Mouse (Mus musculus) brain, embryonic 18.5 days (tissue): ENCODE measurements around the gene Zfp605.
"Not testable (repeated sequence)": the region's sequence is repeated elsewhere in the genome, so short reads cannot be mapped to it uniquely, and the experiment has no call there.

ENCODE experiments used
- DNase-seq: peaks from one replicate; pipeline ENCODE4 v3.0.0-alpha.2; 2012; ENCODE audit warnings: low read depth, low spot score

Gene Zfp605

DNA sequence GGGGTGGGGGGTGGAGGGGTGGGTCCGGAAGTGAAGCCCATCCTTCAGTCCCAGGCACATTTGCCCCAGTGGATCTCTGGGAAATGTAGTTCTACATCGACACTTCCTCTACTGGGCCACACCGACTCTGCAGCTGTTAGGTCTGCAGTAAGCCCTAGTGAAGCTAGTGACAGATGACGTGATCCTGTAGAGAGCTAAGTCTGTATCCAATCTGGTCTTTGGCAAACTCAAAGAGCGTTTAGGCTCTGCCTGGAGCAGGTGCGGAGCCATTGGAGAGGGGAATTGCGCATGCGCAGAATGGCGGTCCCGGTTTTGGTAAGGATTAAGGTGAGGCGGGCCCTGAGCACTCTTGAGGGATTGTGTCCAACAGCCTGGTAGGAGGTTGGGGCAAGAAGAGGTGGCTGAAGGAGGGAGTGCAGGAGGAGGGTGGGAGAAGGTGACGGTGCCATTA lies at the start of gene Zfp605:
Gene Zfp605 (plus strand): TSS at position 102 of the 451 bp plus-strand sequence.
- peak; percentile 83 for DNase-seq

DNA sequence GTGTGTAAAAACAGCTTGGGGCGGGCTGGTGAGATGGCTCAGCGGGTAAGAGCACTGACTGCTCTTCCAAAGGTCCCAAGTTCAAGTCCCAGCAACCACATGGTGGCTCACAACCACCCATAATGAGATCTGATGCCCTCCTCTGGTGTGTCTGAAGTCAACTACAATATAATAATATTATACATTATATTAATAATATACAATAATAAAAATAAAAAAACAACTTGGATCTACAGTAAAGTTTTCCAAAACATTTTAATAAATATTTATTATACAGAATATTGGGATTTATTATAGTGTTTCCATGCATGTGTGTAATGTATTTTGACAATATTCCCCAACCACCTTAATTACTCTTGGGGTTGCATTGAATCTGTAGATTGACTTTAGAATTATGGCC lies 37.5 kb upstream of the Zfp605 start, which contains the start of gene Gm17655:
Gene Gm17655 (minus strand): TSS at position 101 of the 400 bp plus-strand sequence.
- not testable (repeated sequence) for DNase-seq

GRCm38 (mm10) chr5:110082961-110083360 lies 26.9 kb upstream of the Zfp605 start:
- DNase-seq: no peak

GRCm38 (mm10) chr5:110086161-110086866 lies 23.6 kb upstream of the Zfp605 start:
- DNase-seq: no peak

GRCm38 (mm10) chr5:110091546-110091945 lies 18.3 kb upstream of the Zfp605 start:
- no peak for DNase-seq

- DNase-seq: peak; percentile 76
These were observed 15.7 kb upstream of the Zfp605 start, which contains the start of gene Gm35315 for GRCm38 (mm10) chr5:110094030-110094846. TSS of gene Gm35315 (minus strand) at chr5:110094420.

GRCm38 (mm10) chr5:110094847-110095213 lies 15.1 kb upstream of the Zfp605 start:
- no peak for DNase-seq

DNA sequence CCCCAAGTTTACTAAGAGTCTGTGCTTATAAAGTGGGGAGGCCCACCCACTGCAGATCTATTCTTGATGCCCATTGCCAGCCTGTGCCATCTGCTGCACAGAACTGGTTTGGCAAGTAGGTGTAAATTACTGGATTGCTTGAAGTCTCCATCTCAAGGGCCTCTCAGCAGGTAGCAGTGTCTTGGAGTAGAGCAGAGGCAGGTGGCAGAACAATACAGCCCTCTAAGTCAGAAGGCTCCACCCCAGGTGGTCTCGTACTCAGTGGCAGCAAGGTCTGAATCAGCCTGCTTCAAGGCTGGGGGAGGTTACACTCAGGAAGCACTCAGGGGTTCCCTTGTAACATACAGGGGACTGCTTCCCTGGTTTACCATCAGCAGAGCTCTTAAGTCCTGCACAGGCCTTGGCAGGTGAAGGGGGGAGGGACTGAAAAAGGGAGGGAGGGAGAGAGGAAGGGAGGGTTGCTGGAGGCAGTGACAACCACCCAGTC lies 10.9 kb upstream of the Zfp605 start:
- no peak for DNase-seq

DNA sequence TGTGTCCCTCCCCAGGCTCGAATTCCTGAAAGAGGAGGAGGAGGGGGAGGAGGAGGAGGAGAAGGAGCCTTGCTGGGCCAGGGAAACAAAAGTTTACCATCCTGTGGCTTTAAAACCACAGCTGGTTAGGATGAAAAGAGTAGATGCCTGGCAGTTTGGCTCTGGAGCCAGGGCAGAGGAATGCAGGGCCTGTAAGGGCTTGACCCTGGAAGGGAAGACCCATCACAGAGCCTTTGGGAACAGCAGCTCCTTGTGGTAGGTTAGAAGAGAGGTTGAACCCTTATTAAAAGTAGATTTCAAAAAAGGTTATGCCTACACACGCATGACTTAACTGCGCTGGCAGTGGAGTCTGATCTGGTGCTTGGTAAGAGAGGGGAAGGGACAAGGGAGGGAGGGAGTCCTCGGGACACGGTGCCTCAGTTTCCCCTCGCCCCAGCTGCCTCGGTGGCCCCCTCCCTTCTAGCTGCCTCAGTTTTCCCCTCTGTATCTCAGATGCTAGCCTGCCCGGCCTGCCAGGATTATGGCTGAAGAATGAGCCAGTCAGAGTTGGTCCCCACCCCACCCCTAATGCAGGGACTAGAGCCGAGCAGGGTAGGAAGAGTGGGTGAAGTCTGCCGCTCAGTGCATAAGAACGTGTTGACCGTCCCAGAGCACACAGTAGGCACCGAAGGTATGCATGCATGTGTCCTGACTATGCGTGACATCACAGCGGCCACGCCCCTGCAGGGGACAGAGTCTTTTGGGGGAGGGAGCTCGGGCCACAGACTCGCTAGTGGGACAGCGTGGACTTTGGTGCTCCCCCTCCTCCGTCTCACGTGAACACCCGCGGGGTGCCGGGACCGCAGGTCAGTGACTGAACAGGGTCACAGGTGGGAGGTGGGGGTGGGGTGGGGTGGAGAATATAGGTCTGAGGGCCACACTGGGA lies 10.0 kb upstream of the Zfp605 start, which contains the start of gene Plcxd1:
Gene Plcxd1 (plus strand): TSS at position 314 of the 925 bp plus-strand sequence.
- DNase-seq: no peak

GRCm38 (mm10) chr5:110100921-110101631 lies 8.8 kb upstream of the Zfp605 start:
- DNase-seq: no peak

- no peak for DNase-seq
These were observed 8.1 kb upstream of the Zfp605 start for GRCm38 (mm10) chr5:110101716-110102347.

GRCm38 (mm10) chr5:110102429-110102828 lies 7.5 kb upstream of the Zfp605 start:
- no peak for DNase-seq

DNA sequence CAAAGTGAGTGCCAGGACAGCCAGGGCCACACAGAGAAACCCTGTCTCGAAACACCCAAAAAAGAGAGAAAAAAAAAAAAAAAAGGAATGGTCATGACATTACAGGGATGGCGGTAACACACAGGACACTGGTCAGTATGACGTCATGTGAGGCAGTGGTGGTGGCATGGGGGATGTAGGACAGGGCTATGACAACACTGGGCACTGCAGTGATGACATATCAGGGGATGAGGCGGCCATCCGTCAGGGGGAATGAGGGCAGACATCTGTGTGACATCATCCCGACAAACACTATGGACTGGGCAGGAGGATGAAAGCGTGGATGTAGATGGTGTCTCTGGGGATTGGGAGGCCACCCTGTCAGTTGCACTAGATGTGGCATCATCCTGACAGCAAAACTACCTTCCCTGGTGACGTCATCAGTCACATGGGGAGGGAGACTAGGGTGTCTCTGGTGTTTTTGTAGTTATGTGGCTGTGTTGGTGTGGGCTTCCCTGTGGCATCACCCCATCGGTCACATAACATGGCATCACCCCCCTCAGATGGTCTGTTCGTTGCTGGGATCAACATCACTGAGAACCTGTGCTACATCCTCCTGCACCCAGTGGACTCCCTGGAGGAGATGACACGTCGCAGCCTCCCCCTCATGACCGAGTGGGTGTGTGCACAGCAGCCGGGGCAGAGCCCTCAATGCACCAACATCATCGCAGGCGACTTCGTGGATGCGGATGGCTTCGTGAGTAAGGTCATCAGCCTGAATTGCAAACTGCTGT lies 6.9 kb upstream of the Zfp605 start:
- DNase-seq: no peak

- no peak for DNase-seq
These were observed 5.8 kb upstream of the Zfp605 start for GRCm38 (mm10) chr5:110103901-110104615.

GRCm38 (mm10) chr5:110104616-110105380 lies 5.1 kb upstream of the Zfp605 start:
- DNase-seq: no peak

GRCm38 (mm10) chr5:110106140-110106871 lies 3.6 kb upstream of the Zfp605 start:
- DNase-seq: no peak

DNA sequence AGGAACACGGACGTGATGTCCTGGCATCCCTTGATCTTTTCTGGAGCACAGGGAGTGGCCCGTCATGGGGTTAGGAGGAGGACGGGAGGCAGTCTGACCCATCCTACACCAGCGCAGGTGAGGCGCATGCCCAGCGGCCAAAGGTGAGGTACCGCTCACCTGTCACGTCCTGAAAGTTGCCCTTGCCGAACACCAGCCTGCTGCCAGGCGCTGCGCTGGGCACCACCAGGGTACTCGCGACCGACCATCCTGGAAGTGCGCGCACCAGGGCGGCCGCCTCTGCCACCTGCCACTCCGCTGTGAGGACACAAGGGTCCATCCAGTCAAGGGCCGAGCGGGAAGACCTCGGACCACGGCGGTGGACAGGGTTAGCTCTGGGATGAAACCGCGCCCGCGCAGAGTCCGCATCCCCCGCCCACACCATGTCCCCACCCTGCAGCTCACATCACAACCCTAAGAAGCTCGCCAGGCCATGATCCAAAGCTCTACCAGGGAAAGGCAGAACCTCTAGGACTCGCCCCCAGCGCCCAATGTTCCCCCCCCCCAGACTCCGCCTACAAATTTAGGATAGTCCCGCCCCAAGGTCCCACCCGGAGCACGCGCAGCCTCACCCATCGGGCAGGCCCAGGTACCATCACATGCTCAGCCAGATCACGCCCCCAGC lies 2.9 kb upstream of the Zfp605 start:
- DNase-seq: no peak
